Mouse (Mus musculus): ENCODE results near the gene Tomm40. TPM values are rescaled to one million over a fixed set of nuclear protein-coding genes. Genes with fewer than 3 reads are reported as not detected.

Gene Tomm40
- polyA plus RNA-seq, 1 experiment from 2014 or later: 134 TPM

DNA sequence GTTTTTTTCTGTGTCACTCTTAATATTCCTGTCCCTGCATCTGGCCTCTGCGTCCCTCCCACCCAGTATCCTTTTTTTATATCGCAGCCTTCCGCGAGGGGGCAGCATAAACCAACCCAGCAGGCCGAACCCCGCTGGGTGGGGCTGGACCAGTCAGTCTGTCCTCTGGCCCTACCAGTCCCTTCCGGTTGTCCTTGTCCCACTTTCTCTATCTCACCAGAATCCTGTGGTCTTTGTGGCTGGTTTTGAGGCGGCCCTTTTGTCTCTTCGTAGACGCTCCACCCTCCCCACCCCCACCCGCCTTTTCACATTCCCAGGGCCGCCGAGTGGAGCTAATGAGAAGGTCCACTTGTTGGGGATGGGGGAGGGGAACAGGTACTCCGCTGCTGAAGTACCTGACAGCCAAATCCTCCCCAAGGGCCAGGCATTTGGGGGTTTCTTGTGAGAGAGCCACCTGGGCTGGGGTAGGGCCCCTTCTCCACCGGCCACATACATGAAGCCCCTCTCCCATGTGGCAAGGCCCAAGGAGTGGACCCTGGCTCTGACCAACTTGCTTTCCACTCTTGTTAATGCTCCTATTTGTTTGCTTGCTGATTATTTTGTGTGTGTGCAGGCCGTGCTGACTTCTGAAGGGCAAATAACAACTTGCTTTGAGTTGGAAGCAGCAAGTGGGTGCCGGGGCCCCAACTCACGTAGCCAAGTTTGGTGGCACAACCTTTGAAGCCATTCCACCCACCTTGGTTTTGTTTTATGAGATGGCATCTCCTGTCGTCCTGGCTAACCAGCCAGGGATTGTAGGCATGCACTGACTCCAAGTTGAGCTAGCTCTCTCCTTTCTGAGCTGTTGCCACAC lies 35.2 kb upstream of the Tomm40 start, which contains the start of gene Nectin2:
TSS of gene Nectin2 (minus strand) at position 267 of the 853 bp plus-strand sequence.
- peak within 1 kb of the TSS; percentile 85 for H3K27ac ChIP-seq (replicated peaks)
- ATAC-seq (ENCODE audit: low read depth): peak; percentile 52
- peak within 1 kb of the TSS; percentile 85 for H3K4me3 ChIP-seq
- peak within 1 kb of the TSS; percentile 90 for H3K4me2 ChIP-seq
- no peaks in the 10 kb centered on the region for H3K27me3 ChIP-seq
- peaks cover 38% of the 10 kb centered on the region for H3K4me1 ChIP-seq (replicated peaks)
- H3K9ac ChIP-seq: peak within 1 kb of the TSS; percentile 93
- H3K36me3 ChIP-seq: no peaks in the 10 kb centered on the region
- no peaks in the 10 kb centered on the region for H3K9me3 ChIP-seq
- WGBS: 16% methylated on average over 19 of the region's 19 CpGs

DNA sequence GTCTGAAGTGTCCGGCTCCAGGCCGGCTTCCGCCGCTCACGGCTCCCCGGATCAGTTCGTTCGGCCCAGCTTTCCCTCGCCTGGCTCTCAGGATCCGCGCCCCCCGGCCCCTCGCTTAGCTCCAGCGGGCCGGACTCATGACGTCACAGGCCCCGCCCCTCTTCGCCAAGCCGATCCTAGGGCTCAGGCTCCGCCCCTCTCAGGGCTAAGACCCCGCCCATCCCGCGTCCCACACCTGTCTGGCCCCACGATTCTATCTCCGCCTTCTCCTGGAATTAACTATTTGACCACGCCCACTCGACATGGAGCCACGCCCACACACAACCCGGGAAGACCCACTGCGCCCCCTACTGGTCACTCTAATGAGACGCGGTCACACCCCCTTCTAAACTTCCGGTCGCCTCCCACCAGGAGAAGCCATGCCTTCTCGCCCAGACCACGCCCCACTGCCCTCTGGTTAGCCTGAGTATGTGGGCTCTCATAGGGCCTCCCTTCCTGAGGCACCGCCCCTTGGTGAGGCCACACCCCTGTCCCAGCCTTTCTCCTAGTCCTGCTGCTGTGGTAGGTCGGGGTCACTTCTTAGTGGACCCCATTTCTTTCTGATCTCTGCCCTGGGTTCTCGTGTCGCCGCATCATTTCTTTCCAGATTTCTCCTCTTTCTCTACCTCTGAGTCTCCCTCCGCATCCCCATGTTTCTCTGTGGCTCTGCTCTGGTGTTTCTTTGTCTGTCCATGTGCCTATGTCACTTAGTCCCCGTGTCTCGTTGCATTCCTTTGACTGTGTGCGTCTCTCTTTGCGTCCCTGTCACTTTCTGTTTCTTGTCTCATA lies 34.4 kb upstream of the Tomm40 start:
- Histone ChIP-seq H3K9ac (peak overlapping the region; percentile 93), H3K27ac (replicated peaks) (peak overlapping the region; percentile 85), H3K4me1 (replicated peaks) (peaks cover 47% of the 10 kb centered on the region), H3K4me3 (peak overlapping the region; percentile 85), H3K4me2 (peak overlapping the region; percentile 90), H3K27me3 (no peaks in the 10 kb centered on the region), H3K9me3 (no peaks in the 10 kb centered on the region), H3K36me3 (0 out of 2 replicates have a peak, but pooled peaks cover 2% of the 10 kb centered on the region)
- peak; percentile 96 for ATAC-seq (ENCODE audit: low read depth)
- WGBS: under 1% methylated on average over 44 of the region's 46 CpGs

DNA sequence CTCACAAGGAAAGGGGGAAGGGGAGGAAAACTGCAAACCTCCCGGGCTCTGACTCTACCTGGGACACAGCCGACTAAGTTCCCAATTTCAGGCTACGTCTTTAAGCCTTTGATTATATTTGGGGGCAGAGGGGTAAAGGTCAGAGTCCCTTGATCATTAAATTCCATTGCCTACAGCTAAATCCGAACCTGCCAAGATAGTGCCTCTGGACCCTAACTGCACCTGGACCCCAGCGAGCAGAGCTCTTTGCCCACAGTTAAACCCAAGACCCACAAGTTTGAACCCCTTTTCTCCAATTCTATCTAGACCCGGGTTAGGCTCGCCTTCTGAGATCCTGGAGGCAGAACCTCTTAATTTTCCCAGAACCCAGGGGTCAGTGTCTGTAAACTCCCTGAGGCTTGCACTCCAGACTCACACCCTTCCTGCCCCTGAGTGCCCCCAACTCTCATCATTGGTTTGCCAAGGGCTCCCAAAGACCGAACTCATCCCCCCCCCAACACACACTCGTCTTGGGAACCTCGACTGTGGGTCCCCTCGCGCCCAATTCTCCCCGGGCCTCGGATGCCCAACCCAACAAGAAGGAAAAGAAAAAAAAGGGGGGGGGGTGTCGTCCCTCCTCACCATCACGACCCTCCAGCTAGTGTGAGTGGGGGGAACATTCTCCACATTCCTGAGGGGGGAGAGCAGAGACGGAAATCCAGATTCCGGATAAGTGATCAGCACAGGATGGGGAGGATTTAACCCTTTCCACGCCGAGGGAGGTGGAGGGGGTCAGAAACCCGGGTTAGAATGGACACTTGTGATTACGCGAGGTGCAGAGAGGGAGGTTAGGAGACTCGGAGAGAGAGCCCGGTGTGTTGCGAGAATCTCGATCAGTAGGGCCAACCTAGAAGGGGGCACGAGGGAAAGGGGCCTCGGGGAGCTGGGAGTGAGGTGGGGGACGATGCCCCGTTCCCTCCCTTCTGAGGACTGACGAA lies 33.3 kb upstream of the Tomm40 start:
- ATAC-seq (ENCODE audit: low read depth): peak; percentile 28
- no peaks in the 10 kb centered on the region for H3K27me3 ChIP-seq
- no peaks in the 10 kb centered on the region for H3K9me3 ChIP-seq
- 1% methylated on average over 32 of the region's 32 CpGs for WGBS
- H3K4me2 ChIP-seq: peak overlapping the region; percentile 90
- peaks cover 12% of the 10 kb centered on the region for H3K36me3 ChIP-seq
- peak overlapping the region; percentile 93 for H3K9ac ChIP-seq
- peak overlapping the region; percentile 85 for H3K4me3 ChIP-seq
- peaks cover 50% of the 10 kb centered on the region for H3K4me1 ChIP-seq (replicated peaks)
- peak overlapping the region; percentile 85 for H3K27ac ChIP-seq (replicated peaks)

DNA sequence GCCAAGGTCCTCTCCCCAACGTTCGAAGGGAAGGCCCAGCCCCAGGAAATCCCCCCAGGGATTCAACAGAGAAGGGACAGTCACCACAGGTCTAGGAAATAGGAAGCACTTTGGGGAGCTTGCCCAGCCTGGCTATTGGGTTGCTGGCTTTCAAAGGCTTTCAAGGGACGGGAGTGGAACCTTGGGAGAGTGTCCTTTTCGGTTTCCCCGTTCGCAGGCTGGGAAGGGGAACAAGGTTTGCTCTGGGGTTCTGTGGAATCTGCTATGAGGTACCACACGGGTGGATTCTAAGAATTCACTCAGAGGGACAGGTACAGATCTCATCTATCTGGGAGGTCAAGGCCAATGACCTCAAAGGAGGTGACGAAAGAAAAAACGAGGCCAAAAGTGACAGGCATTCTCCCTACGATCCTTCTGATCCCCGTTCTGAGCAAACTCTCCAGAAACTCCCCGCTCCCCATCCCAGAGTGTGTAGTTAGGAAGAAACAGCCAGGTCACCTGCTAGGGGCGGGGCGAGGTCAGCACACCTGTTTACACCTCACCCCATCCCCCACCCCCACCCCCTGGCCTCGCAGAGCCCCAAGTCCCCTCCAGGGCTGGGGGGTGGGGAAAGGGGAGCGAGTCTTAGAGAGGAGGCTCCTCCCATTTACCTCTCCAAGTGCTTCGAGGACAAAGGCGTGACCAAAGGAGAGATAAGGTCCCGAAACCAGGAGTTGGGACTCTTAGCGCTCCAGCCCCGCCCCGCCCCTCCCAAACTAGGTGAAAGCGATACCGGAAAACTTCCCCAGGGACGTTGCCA lies 32.4 kb upstream of the Tomm40 start:
- peak overlapping the region; percentile 54; the same call in 1 of the 2 replicates for H3K27ac ChIP-seq (replicated peaks)
- no peaks in the 10 kb centered on the region for H3K27me3 ChIP-seq
- peaks cover 17% of the 10 kb centered on the region for H3K36me3 ChIP-seq
- peak overlapping the region; percentile 85 for H3K4me3 ChIP-seq
- peaks cover 50% of the 10 kb centered on the region for H3K4me1 ChIP-seq (replicated peaks)
- H3K9me3 ChIP-seq: no peaks in the 10 kb centered on the region
- peak overlapping the region; percentile 93 for H3K9ac ChIP-seq
- H3K4me2 ChIP-seq: peak overlapping the region; percentile 90
- no peak for ATAC-seq (ENCODE audit: low read depth)
- 3% methylated on average over 25 of the region's 25 CpGs for WGBS

DNA sequence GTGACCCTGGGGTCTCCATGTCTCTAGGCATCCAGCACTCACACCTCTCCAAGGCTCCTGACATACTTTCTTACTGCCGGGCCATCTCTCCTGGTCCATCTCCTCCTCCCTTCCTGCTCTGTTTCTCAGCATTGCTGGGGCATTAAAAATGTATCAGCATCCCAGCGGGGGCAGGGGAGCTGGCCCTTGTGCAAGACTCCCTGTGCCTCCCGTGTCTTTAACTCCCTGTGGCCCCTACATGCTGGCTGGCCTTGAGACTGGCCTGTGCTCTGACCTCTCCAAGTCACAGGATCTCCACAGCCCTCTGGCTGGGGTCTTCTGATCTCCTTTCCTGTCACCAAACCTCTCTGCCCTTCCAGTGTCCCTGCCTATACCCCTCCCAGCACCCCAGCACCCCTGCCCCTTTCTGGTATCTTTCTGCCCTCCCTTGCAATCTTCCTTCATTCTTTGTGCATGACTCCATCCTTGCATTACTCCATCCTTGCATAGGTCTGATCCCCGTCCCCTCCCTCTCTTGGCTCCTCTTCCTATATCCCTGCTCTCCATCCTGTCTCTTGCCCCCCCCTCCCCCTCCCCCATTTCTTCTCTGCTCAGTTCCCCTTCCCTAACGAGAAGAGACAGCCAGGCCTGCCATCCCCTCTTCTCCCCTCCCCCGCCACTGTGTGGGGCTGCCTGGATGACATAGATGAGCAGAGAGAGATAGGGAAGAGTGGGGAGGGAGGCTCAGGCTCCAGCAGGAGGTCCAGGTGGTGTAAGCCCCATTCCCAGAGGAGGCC lies 31.4 kb upstream of the Tomm40 start:
- Histone ChIP-seq H3K9me3 (no peaks in the 10 kb centered on the region), H3K4me3 (peak overlapping the region; percentile 85), H3K27me3 (no peaks in the 10 kb centered on the region), H3K27ac (replicated peaks) (peak overlapping the region; percentile 54; the same call in 1 of the 2 replicates), H3K36me3 (peaks cover 17% of the 10 kb centered on the region), H3K4me1 (replicated peaks) (peaks cover 55% of the 10 kb centered on the region), H3K4me2 (peak overlapping the region; percentile 90), H3K9ac (peak overlapping the region; percentile 93)
- 33% methylated on average over 6 of the region's 6 CpGs for WGBS
- no peak for ATAC-seq (ENCODE audit: low read depth)

DNA sequence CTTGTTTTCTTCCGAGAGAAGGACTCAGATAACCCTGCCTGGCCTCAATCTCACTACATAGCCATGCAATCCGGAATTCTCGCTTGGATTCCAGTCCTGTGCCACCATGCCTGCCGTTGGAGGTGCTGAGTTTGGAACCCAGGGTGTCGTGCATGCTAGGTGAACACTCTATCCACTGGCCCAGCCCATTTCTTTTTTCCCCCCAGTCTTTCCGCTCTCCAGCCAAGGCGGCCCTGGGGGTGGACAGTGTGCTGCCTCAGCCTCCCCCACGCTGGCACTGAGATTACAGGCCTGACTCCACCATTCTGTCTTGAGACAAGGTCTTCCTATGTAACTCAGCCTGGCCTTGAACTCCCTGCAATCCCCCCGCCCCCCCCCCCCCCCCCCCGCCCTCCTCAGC lies 30.7 kb upstream of the Tomm40 start:
- 74% methylated on average over 10 of the region's 10 CpGs for WGBS
- Histone ChIP-seq H3K9ac (no peak overlapping the region), H3K4me1 (replicated peaks) (peaks cover 61% of the 10 kb centered on the region)

DNA sequence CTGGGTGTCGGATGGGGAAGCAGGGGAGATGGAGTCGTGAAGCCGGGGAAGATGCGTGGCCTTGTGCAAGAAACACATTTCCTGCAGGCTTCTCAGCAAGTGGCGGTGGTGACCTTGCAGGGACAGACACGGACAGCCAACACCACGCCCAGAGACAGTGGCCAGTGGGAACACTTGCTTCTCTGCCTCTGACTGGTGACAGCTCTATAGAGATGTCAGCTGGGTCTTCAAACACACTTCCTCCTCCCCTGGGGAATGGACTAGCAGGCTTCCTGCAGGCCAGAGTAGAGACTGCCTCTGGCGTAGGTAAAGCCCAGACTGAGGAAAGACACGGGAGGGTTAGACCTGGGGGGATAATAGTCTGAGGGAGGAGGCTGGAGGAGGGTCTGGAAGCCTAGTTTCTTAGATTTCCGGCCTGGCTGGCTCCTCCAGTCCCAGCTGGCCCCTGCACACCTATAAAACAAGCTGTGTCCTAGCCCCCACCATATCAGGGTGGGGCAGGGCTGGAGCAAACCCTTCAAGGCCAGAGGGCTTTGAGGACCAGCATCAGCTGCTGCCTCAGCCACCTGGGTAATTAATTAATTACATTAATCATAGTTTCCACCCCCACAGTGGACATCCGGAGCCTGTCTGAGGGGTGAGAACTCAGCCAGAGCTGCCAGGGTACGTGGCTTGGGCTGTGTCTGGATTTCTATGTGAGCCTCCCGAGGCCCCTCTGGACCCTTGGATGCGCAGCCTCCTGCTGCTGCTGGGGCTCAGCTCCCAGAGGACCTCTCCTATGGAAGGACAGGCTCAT lies 29.6 kb upstream of the Tomm40 start:
- peaks cover 27% of the 10 kb centered on the region for H3K36me3 ChIP-seq
- peaks cover 57% of the 10 kb centered on the region for H3K4me1 ChIP-seq (replicated peaks)
- no peak overlapping the region for H3K4me3 ChIP-seq
- H3K9me3 ChIP-seq: no peaks in the 10 kb centered on the region
- no peak for ATAC-seq (ENCODE audit: low read depth)
- H3K9ac ChIP-seq: peak overlapping the region; percentile 41
- no peak overlapping the region for H3K4me2 ChIP-seq
- no peaks in the 10 kb centered on the region for H3K27me3 ChIP-seq
- H3K27ac ChIP-seq (replicated peaks): peak overlapping the region; percentile 54; the same call in 1 of the 2 replicates
- 58% methylated on average over 14 of the region's 14 CpGs for WGBS

More for the DNA sequence above, 30.7 kb upstream of the Tomm40 start:
- peaks cover 17% of the 10 kb centered on the region for H3K36me3 ChIP-seq
- H3K4me3 ChIP-seq: no peak overlapping the region
- no peak overlapping the region for H3K4me2 ChIP-seq
- no peaks in the 10 kb centered on the region for H3K27me3 ChIP-seq
- no peak for ATAC-seq (ENCODE audit: low read depth)
- H3K27ac ChIP-seq (replicated peaks): no peak overlapping the region
- no peaks in the 10 kb centered on the region for H3K9me3 ChIP-seq

DNA sequence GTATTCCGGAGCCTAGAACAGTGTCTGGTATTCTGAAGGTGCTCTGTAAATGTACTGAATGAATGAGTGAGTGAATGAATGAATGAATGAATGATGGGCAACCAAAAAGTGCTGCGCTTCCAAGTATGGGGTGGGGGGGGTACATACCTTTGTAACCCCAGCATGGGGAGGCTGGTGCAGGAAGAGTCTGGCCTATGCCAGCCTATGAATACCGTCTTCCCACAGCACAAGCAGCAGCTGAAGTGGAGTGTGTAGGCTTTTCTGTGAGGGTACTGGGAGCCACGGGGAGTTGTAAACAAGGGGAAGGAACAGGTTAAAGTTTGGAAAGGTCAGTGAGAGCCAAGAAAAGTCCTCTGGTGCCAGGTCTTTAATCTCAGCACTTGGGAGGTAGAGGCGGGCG lies 28.6 kb upstream of the Tomm40 start:
- no peak for ATAC-seq (ENCODE audit: low read depth)
- no peak overlapping the region for H3K4me2 ChIP-seq
- no peaks in the 10 kb centered on the region for H3K27me3 ChIP-seq
- no peak overlapping the region for H3K27ac ChIP-seq (replicated peaks)
- no peak overlapping the region for H3K9ac ChIP-seq
- H3K4me1 ChIP-seq (replicated peaks): peaks cover 57% of the 10 kb centered on the region
- WGBS: 88% methylated on average over 6 of the region's 6 CpGs
- no peak overlapping the region for H3K4me3 ChIP-seq
- H3K36me3 ChIP-seq: peaks cover 27% of the 10 kb centered on the region
- no peaks in the 10 kb centered on the region for H3K9me3 ChIP-seq

DNA sequence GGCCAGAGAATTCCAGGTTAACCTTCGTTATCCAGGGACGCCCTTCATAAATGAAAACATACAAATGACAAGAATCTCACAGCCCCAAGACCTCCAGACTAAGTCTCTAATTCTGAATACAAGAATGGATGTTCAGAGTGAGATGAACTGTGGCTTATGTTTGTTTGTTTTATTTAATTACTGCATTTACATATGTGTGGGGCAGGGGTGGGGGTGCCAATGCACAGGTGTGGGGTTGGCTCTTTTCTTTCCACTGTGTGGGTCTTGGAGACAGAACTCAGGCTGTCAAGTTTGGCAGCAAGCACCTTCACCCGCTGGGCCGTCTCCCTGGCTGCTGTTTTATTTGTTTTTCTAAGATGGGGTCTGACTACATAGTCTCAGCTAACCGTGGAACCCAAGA lies 27.2 kb upstream of the Tomm40 start:
- Histone ChIP-seq H3K27ac (replicated peaks) (no peak overlapping the region), H3K4me1 (replicated peaks) (peaks cover 44% of the 10 kb centered on the region), H3K4me3 (no peak overlapping the region), H3K9ac (no peak overlapping the region), H3K27me3 (no peaks in the 10 kb centered on the region), H3K4me2 (no peak overlapping the region), H3K9me3 (no peaks in the 10 kb centered on the region), H3K36me3 (peaks cover 36% of the 10 kb centered on the region)
- ATAC-seq (ENCODE audit: low read depth): no peak
- WGBS: 53% methylated on average over 5 of the region's 5 CpGs

Measured in neural tube, embryonic 13.5 days (tissue).